9 mouse cellular contexts compared by ENCODE assay signal in genomic region chr1:7398678-7399218, GRCm38 (mm10).
DNase-seq lines count a peak whose midpoint lies in the region; ATAC-seq and TF ChIP-seq lines count a peak whose summit lies in the region.
"Had no signal": no experiment of that assay in that cellular context is flagged by ENCODE, and none has a peak within 500 bp of the region (broad histone marks: within the 10 kb centered on the region; RNA-seq: fewer than 3 reads in every experiment).

No protein-coding gene starts in this region.

- peak overlapping the region; percentile 58 for H3K4me2 ChIP-seq in limb, embryonic 12.5 days
- H3K4me2 ChIP-seq in stomach, embryonic 16.5 days (ENCODE audit: low read depth, low read length), result peak overlapping the region; percentile 76

- H3K4me3 ChIP-seq in heart, adult 2 months, result peak overlapping the region; percentile 67
- H3K4me3 ChIP-seq in embryonic facial prominence, embryonic 10.5 days, result peak overlapping the region; percentile 74
- peak overlapping the region; percentile 59 for H3K4me3 ChIP-seq in limb, embryonic 12.5 days (replicated peaks)
- H3K4me3 ChIP-seq in stomach, embryonic 16.5 days (replicated peaks; ENCODE audit: low read length), result peak overlapping the region; percentile 93

- TF ChIP-seq CTCF in heart, adult 2 months (IDR thresholded peaks at IDR 0.05), result no peak

- DNase-seq in heart, adult 2 months, result no peak
- no peak for DNase-seq in heart, adult 18-20 months
- DNase-seq in 3T3-L1 (ENCODE audit: low read depth, low spot score), result peak; percentile 9
- no peak for DNase-seq in embryonic facial prominence, embryonic 10.5 days (ENCODE audit: low spot score)
- DNase-seq in right cerebral cortex, adult 2 months (ENCODE audit: low spot score in 2 of 2), result no peak

- H3K9me3 ChIP-seq in embryonic facial prominence, embryonic 10.5 days, result no peaks in the 10 kb centered on the region
- H3K9me3 ChIP-seq in limb, embryonic 12.5 days, result no peaks in the 10 kb centered on the region
- H3K9me3 ChIP-seq in stomach, embryonic 16.5 days (replicated peaks; ENCODE audit: control insufficient read depth, low read length), result no peaks in the 10 kb centered on the region

- no peaks in the 10 kb centered on the region for H3K36me3 ChIP-seq in heart, adult 2 months (ENCODE audit: control insufficient read depth, insufficient read depth, low read length)
- H3K36me3 ChIP-seq in embryonic facial prominence, embryonic 10.5 days (replicated peaks), result no peaks in the 10 kb centered on the region
- no peaks in the 10 kb centered on the region for H3K36me3 ChIP-seq in limb, embryonic 12.5 days
- H3K36me3 ChIP-seq in stomach, embryonic 16.5 days (ENCODE audit: control insufficient read depth, insufficient read depth, low read length), result no peaks in the 10 kb centered on the region

- H3K27ac ChIP-seq in heart, adult 2 months, result no peak overlapping the region; the same call in 1 of the 2 replicates
- H3K27ac ChIP-seq in embryonic facial prominence, embryonic 10.5 days (replicated peaks), result peak overlapping the region; percentile 91
- H3K27ac ChIP-seq in limb, embryonic 12.5 days, result no peak overlapping the region
- peak overlapping the region; percentile 81 for H3K27ac ChIP-seq in stomach, embryonic 16.5 days (ENCODE audit: low read length)

- no peak for TF ChIP-seq EP300 in heart, adult 2 months (IDR thresholded peaks at IDR 0.05; ENCODE audit: insufficient read depth, low read depth, low read length)

- H3K4me1 ChIP-seq in heart, adult 2 months (ENCODE audit: control insufficient read depth, insufficient read depth, low read length), result no peaks in the 10 kb centered on the region
- H3K4me1 ChIP-seq in embryonic facial prominence, embryonic 10.5 days, result no peaks in the 10 kb centered on the region
- H3K4me1 ChIP-seq in limb, embryonic 12.5 days (replicated peaks), result no peaks in the 10 kb centered on the region
- H3K4me1 ChIP-seq in stomach, embryonic 16.5 days (ENCODE audit: control insufficient read depth, insufficient read depth, low read length), result no peaks in the 10 kb centered on the region

- no peaks in the 10 kb centered on the region for H3K79me2 ChIP-seq in heart, adult 2 months (replicated peaks; ENCODE audit: control insufficient read depth, insufficient read depth, low read length)

- no peak for TF ChIP-seq POLR2A in heart, adult 2 months (IDR thresholded peaks at IDR 0.05; ENCODE audit: insufficient read depth, low read depth, low read length)

- peak; percentile 9; the same call in 1 of the 2 replicates for ATAC-seq in limb, embryonic 12.5 days (ENCODE audit: insufficient number of reproducible peaks, insufficient read depth, low FRiP score, low TSS enrichment, low read depth)
- no peak for ATAC-seq in stomach, embryonic 16.5 days (ENCODE audit: insufficient read depth, low FRiP score)
- no peak for ATAC-seq in megakaryocyte-erythroid progenitor cell, adult 5-6 weeks (replicated peaks; ENCODE audit: low FRiP score, low TSS enrichment, poor library complexity, severe bottlenecking)

- WGBS in heart, adult 2 months, result 56% methylated on average over 14 of the region's 14 CpGs
- 61% methylated on average over 14 of the region's 14 CpGs for WGBS in embryonic facial prominence, embryonic 10.5 days
- 62% methylated on average over 14 of the region's 14 CpGs for WGBS in limb, embryonic 12.5 days
- 36% methylated on average over 14 of the region's 14 CpGs for WGBS in stomach, embryonic 16.5 days

- intact Hi-C loops in heart, adult 2 months (cut with DNase I), result loop anchor here (10.0 kb wide), 2 partner anchors 254 to 1184 kb away; no protein-coding TSS in a partner anchor

- peak overlapping the region; percentile 77 for H3K9ac ChIP-seq in heart, adult 2 months (ENCODE audit: low read depth, low read length)
- peak overlapping the region; percentile 67; the same call in 1 of the 2 replicates for H3K9ac ChIP-seq in limb, embryonic 12.5 days (replicated peaks)
- H3K9ac ChIP-seq in stomach, embryonic 16.5 days (ENCODE audit: low read length), result peak overlapping the region; percentile 86

- no peaks in the 10 kb centered on the region for H3K27me3 ChIP-seq in heart, adult 2 months (ENCODE audit: control insufficient read depth, insufficient read depth, low read length)
- no peaks in the 10 kb centered on the region for H3K27me3 ChIP-seq in embryonic facial prominence, embryonic 10.5 days (replicated peaks; ENCODE audit: low read depth, poor library complexity, severe bottlenecking)
- H3K27me3 ChIP-seq in limb, embryonic 12.5 days, result no peaks in the 10 kb centered on the region
- H3K27me3 ChIP-seq in stomach, embryonic 16.5 days (ENCODE audit: control insufficient read depth, insufficient read depth, low read length), result no peaks in the 10 kb centered on the region
- H3K27me3 ChIP-seq: Patski had no signal

Comparison
In these comparisons a context has a peak if more than half of its experiments do, and no peak if none do; other contexts are left out.
1. H3K27ac ChIP-seq: peak in embryonic facial prominence, embryonic 10.5 days (single experiment) and stomach, embryonic 16.5 days (single experiment); none in heart, adult 2 months (single experiment) and limb, embryonic 12.5 days (single experiment).
2. Peak in every context shown above with its lines, with median percentiles within 50 percentile points of each other: H3K4me3 ChIP-seq and H3K9ac ChIP-seq.